Mouse (Mus musculus) lung, adult 2 months (tissue): ENCODE data around the gene Rlf. TPM values are rescaled to one million over a fixed set of nuclear protein-coding genes. Genes with fewer than 3 reads are reported as not detected.

ENCODE experiments used
- DNase-seq: peaks from one replicate; pipeline ENCODE4 v3.0.0; 2022
- H3K4me1 ChIP-seq: fragments of 200-500 bp; 2 replicates; pipeline ENCODE4 v1.6.1; 2011; ENCODE audit warnings: low read length; ENCODE audit not compliant: control insufficient read depth, insufficient read depth
- H3K4me3 ChIP-seq: fragments of 200-500 bp; replicated peaks from 2 replicates; pipeline ENCODE3; 2011; ENCODE audit warnings: low read depth, mild to moderate bottlenecking, control low read depth, low read length; ENCODE audit errors: extremely low read depth
- CTCF ChIP-seq: fragments of 200-500 bp; IDR thresholded peaks from 2 replicates; pipeline ENCODE4 v1.5.1; 2011; ENCODE audit warnings: mild to moderate bottlenecking, low read length, control low read depth; ENCODE audit not compliant: insufficient read depth
- POLR2A ChIP-seq: fragments of 200-500 bp; IDR thresholded peaks from 2 replicates; pipeline ENCODE4 v1.6.1; 2011; ENCODE audit warnings: low read depth, mild to moderate bottlenecking, control low read depth, low read length, borderline replicate concordance; ENCODE audit errors: extremely low read depth
- WGBS: fragments of 180-500 bp; shearing (Covaris S2); methylation state at CpG from one replicate; pipeline ENCODE4 v1.1.7; 2018; 5-methylcytosine and 5-hydroxymethylcytosine counted together
- polyA plus RNA-seq: library from polyadenylated mRNA; depleted of rRNA; stranded (reverse); fragments of >200 nt; gene quantifications from 2 replicates; pipeline ENCODE4 v1.2.3, GENCODE M21; 2012

Gene Rlf
- polyA plus RNA-seq, 1 experiment: 3.9 TPM

GRCm38 (mm10) chr4:121216216-121216615 lies 1.3 kb upstream of the Rlf start:
- no peak for DNase-seq
- Histone ChIP-seq H3K4me3 (no peak overlapping the region), H3K4me1 (peaks cover 3% of the 10 kb centered on the region; the same call in 1 of the 2 replicates)
- 40% methylated on average over 2 of the region's 2 CpGs for WGBS
- TF ChIP-seq POLR2A: no peak
- no peak for TF ChIP-seq CTCF

GRCm38 (mm10) chr4:121215489-121215888 lies 605 bp upstream of the Rlf start:
- WGBS: 26% methylated on average over 5 of the region's 5 CpGs

GRCm38 (mm10) chr4:121213936-121214792 lies 720 bp downstream of the Rlf start:
- no peak for DNase-seq
- H3K4me3 ChIP-seq: peak overlapping the region; percentile 78
- under 1% methylated on average over 36 of the region's 36 CpGs for WGBS
- H3K4me1 ChIP-seq: peaks cover 3% of the 10 kb centered on the region; the same call in 1 of the 2 replicates
- no peak for TF ChIP-seq POLR2A
- TF ChIP-seq CTCF: no peak

More at GRCm38 (mm10) chr4:121215489-121215888, 605 bp upstream of the Rlf start:
- peaks cover 3% of the 10 kb centered on the region; the same call in 1 of the 2 replicates for H3K4me1 ChIP-seq
- TF ChIP-seq CTCF: no peak
- TF ChIP-seq POLR2A: no peak
- H3K4me3 ChIP-seq: no peak overlapping the region
- no peak for DNase-seq

GRCm38 (mm10) chr4:121208911-121209310 lies 6.0 kb downstream of the Rlf start:
- no peak for TF ChIP-seq POLR2A
- no peak for TF ChIP-seq CTCF
- WGBS: 51% methylated on average over 4 of the region's 4 CpGs
- Histone ChIP-seq H3K4me3 (no peak overlapping the region), H3K4me1 (peaks cover 7% of the 10 kb centered on the region)
- DNase-seq: no peak

- TF ChIP-seq CTCF (no peak), POLR2A (no peak)
- 76% methylated on average over 4 of the region's 4 CpGs for WGBS
Measured at GRCm38 (mm10) chr4:121197856-121198255, 17.0 kb downstream of the Rlf start.

GRCm38 (mm10) chr4:121196995-121197394 lies 17.9 kb downstream of the Rlf start:
- Histone ChIP-seq H3K4me3 (no peak overlapping the region), H3K4me1 (peaks cover 6% of the 10 kb centered on the region)
- DNase-seq: no peak
- TF ChIP-seq POLR2A (no peak), CTCF (no peak)
- 78% methylated on average over 4 of the region's 4 CpGs for WGBS

More at GRCm38 (mm10) chr4:121197856-121198255, 17.0 kb downstream of the Rlf start:
- no peak for DNase-seq
- Histone ChIP-seq H3K4me3 (no peak overlapping the region), H3K4me1 (peaks cover 6% of the 10 kb centered on the region)

- 62% methylated on average over 2 of the region's 2 CpGs for WGBS
- peaks cover 3% of the 10 kb centered on the region for H3K4me1 ChIP-seq
- no peak for DNase-seq
- no peak overlapping the region for H3K4me3 ChIP-seq
- TF ChIP-seq POLR2A: no peak
- TF ChIP-seq CTCF: no peak
Measured at GRCm38 (mm10) chr4:121196205-121196604, 18.7 kb downstream of the Rlf start.

- peaks cover 3% of the 10 kb centered on the region for H3K4me1 ChIP-seq
- H3K4me3 ChIP-seq: no peak overlapping the region
- no peak for DNase-seq
- TF ChIP-seq POLR2A (no peak), CTCF (no peak)
Measured at GRCm38 (mm10) chr4:121194736-121195135, 20.1 kb downstream of the Rlf start.

- TF ChIP-seq CTCF (no peak), POLR2A (no peak)
- 86% methylated on average over 2 of the region's 2 CpGs for WGBS
- peaks cover 3% of the 10 kb centered on the region; the same call in 1 of the 2 replicates for H3K4me1 ChIP-seq
- no peak for DNase-seq
- no peak overlapping the region for H3K4me3 ChIP-seq
Measured at GRCm38 (mm10) chr4:121192306-121192705, 22.6 kb downstream of the Rlf start.

GRCm38 (mm10) chr4:121189341-121189740 lies 25.5 kb downstream of the Rlf start:
- H3K4me1 ChIP-seq: no peaks in the 10 kb centered on the region; the same call in 1 of the 2 replicates
- no peak for DNase-seq
- TF ChIP-seq POLR2A (no peak), CTCF (no peak)
- H3K4me3 ChIP-seq: no peak overlapping the region
- 85% methylated on average over 3 of the region's 3 CpGs for WGBS
